Mouse (Mus musculus) adrenal gland, postnatal 14 days (tissue): ENCODE measurements around the gene Zfp738. TPM values are rescaled to one million over a fixed set of nuclear protein-coding genes. Genes with fewer than 3 reads are reported as not detected.
"Not testable (repeated sequence)": the region's sequence is repeated elsewhere in the genome, so short reads cannot be mapped to it uniquely, and the experiment has no call there.

Experiments used
- DNase-seq: peaks from one replicate; pipeline ENCODE4 v3.0.0; 2021; ENCODE audit warnings: mixed read lengths
- long read RNA-seq, 2 experiments: library from polyadenylated mRNA; stranded (forward); transcript quantifications; one replicate each; pipeline ENCODE4 v2.0.0; 2021
- total RNA-seq: library from RNA; stranded (reverse); gene quantifications from 2 replicates; pipeline ENCODE4 v1.2.3, GENCODE M21; 2021

Gene Zfp738
- 8.4 and 11.7 TPM in 2 replicates for total RNA-seq
- long read RNA-seq, experiment 1, partial matches to known transcripts: 0 of 5 reads
- long read RNA-seq, experiment 1, other reads (novel, unspliced or antisense): 1 of 5 reads
- long read RNA-seq, experiment 2, full-length matches to known transcripts: 4 of 8 reads
- long read RNA-seq, experiment 2, partial matches to known transcripts: 1 of 8 reads
- long read RNA-seq, experiment 2, other reads (novel, unspliced or antisense): 3 of 8 reads

DNA sequence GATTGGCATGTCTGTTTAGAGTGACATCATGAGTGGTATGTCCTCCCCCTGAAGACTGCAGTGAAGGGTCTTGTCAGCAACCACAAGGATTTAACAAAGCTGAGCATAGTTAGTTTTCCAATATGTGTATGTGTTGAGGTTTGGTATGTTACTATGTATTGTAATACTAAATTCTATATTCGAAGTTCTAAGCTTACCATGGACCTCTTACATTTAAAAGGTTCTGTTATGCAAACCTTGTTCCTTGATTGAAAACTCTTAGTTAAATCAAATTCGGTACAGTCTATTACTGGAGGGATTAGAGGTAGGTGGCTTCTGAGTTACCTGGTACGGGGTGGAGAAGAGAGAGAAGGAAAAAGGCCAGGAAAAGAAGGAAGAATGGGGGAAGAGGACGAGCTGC lies at the start of gene Zfp738:
TSS of gene Zfp738 (minus strand) at position 101 of the 400 bp plus-strand sequence.
- no peak for DNase-seq

DNA sequence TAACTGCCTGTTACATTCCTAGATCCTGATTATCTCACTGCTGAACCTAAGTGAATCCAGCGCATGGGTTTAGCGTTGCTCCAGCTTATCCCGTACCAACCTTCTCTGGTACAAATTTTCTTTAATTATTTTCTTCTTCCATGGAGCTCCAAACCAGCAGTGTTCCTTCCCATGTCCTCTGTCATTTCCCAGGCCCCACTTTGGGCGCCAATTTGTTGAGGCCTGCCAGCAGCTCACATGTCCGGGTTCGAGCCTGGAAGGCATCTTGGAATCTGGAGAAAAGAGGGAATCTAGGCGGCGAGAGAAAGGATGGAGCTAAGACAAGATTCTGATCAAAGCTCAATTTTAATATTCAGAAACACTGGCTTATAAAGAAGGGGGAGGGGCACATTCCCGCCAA lies 47.5 kb upstream of the Zfp738 start:
- DNase-seq: not testable (repeated sequence)

DNA sequence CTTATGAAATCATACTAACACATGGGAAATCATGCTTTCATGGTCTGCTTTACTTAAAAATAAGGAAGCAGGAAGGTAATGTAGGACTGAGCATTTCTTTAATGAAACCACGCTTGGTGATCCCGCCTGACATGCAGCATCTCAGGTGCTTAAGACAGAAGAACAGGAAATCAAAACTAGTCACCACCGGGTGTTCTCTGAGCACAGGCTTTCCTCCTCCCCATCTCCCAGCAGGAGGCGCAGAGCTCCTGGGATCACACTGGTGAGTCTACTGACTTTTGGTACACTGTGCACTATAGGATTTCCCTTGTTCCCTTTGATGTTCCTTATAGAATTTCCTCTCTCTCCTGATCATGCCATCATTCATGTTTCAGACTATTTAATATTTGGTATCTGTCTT lies 42.6 kb upstream of the Zfp738 start:
- peak; percentile 53 for DNase-seq

DNA sequence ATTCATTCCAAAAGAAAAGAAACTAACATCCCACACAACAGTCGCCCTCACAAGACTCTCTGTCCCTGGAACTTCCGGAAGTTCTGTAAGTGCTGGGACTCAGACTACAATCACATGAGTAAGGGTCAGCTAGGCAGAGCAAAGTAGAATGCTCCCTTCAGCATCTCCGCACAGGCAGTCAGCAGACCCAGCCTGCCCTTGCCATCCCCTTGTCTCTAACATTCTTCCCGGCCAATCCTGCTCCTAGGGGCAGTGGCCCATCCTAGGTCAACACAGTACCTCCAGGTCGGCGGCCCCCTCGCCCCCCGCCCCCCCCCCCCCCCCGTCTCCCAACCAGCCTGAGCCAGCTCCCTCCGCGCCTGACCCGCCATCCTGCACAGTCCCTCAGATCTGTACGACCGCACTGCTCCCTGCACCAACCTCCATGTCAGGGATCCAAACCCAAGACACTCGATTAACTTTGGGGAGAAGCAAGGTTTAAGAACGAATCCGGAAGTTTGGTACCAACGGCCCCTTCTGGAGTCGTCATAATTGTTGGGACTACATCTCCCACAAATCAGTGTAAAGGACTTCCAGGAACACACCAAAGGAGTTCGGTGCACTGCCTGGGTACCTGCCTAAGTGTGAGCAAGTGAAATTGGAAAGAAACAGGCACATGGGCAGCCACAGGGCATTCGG lies 41.9 kb upstream of the Zfp738 start, which contains the start of gene Zfp65:
TSS of gene Zfp65 (minus strand) at position 533 of the 678 bp plus-strand sequence.
- peak; percentile 52 for DNase-seq

DNA sequence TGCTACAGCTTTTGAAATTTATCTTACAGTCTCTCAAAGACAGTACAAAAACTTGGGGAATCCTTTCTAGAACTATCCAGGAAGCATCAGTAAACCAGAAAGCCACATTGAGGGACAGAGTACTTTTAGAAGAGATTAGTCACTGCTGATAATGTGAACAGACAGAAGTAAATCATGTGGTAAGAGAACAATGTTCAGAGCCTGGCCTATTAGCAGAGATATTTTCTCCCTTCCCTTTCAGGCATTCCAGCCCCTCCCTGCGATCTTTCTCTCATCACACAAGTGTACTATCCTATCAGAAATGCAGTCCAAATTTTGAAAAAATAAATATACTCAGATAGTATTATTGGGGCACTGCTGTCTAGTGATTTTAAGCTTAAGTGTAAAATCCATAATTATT lies 41.2 kb upstream of the Zfp738 start:
- DNase-seq: peak; percentile 5

DNA sequence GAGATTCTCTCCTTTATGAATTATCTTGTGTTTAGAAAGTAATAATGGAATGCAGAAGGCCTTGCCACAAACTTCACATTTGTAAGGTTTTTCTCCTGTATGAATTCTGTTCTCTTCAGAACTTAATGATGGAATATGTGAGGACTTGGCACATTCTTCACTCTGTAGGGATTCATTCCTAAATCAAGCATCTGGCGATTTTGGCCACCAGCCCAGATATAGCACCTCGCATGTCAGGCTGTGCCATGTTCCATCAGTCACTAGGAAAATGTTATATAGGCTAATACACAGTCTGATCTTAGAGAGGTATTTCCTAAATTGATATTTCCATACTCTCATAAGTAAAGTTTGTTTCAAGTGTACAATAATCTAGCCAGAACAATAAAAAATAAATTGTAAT lies 38.5 kb upstream of the Zfp738 start:
- DNase-seq: not testable (repeated sequence)

DNA sequence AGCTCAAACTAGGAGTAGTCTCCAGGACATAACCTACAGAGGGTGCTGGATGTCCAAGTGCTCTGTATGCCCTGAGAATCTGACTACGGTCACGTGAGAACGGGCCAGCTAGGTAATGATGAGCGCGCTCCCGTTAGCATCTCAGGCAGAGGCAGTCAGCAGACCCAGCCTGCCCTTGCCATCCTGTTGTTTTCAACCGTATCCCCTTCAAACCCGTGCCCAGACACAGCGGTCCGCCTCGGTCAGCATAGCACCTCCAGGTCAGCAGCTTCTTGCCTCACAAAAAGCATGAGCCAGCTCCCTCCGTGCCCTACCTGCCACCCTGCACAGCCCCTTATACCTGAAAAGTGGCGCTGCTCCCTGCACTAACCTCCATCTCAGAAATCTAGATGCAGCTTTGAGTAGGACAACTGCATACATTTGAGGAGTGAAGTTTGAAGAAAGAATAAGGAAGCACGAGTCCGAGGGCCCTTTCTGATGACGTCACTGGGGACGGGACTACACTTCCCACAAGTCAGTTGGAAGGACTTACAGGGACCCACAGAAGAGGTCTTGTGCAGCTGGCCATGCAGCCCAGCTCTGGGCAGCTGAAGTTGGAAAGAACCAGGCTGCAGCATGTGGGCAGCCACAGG lies 37.1 kb upstream of the Zfp738 start:
- peak; percentile 91 for DNase-seq

DNA sequence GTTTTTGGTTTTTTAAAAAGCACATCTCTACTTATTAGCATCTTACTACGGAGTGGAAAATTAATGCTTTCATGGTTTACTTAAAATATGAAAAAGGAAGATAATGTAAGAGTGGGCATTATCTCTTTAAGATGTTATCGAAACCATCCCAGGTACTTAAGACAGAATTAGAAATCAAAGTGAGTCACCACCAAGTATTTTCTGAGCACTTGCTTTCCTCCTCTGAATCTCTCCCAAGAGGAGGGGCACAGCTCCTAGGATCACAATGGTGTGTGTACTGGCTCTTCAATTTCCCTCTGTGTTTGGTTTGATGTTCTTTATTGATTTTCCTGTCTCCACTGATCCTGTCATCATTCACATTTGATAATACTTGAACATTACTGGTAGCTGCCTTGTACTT lies 3.0 kb downstream of the Zfp738 start:
- not testable (repeated sequence) for DNase-seq

DNA sequence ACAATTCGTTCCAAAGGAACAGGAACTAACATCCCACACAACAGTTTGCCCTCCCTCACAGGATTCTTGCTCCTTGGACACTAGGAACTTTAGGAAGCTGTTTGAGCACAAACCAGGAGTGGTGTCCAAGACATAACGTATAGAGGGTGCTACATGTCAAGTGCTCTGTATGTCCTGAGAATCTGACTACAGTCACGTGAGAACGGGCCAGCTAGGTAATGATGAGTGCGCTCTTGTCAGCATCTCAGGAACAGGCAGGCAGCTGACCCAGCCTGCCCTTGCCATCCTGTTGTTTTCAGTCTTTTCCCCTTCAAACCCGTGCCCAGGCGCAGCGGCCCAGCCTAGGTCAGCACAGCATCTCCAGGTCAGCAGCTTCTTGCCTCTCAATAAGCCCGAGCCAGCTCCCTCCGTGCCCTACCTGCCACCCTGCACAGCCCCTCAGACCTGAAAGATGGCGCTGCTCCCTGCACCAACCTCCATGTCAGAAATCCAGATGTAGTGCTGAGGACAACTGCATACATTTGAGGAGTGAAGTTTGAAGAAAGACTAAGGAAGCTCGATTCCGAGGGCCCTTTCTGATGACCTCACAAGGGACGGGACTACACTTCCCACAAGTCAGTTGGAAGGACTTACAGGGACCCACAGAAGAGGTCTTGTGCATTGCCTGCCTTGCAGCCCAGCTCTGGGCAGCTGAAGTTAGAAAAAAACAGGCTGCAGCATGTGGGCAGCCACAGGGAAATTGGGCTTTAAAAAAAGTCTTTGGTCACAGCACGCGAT lies 3.7 kb downstream of the Zfp738 start:
- peak; percentile 89 for DNase-seq

DNA sequence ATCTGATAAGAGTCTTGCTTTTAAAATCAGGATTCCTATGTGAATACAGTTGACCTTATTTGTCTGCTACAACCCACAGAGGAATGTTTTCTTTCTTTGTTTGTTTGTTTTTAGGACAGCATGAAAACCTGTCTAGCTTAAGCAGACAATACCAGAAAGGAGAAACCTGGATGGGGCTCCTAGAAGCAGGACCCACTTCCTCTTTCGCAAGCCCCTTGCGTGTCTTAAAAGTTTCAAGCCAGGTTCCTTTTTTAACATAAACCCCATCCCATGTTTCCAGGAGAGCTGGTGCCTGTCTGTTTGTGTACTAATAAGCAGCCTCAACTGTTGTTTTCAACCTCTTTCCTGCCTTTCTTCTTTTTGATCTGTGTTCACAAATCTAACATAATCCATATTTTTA lies 12.0 kb downstream of the Zfp738 start:
- DNase-seq: no peak

DNA sequence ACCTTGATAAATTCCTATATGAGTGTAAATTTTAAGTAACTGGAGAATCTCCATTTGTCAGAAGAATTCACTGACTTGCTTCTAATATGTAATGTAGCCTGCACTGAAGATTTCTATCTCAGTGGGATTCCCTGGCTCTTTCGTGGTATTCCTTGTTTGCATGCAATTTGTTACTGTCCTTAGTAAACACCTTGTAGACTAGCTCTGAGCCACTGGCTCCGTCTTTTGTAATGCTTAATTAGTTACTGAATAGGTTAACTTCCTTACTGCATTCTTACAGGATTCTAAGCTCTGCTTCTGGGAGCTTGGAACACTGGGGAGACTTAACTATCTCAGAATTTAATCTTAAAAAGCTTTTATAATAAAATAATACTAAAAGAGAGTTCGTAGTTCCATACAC lies 34.4 kb downstream of the Zfp738 start:
- DNase-seq: no peak

DNA sequence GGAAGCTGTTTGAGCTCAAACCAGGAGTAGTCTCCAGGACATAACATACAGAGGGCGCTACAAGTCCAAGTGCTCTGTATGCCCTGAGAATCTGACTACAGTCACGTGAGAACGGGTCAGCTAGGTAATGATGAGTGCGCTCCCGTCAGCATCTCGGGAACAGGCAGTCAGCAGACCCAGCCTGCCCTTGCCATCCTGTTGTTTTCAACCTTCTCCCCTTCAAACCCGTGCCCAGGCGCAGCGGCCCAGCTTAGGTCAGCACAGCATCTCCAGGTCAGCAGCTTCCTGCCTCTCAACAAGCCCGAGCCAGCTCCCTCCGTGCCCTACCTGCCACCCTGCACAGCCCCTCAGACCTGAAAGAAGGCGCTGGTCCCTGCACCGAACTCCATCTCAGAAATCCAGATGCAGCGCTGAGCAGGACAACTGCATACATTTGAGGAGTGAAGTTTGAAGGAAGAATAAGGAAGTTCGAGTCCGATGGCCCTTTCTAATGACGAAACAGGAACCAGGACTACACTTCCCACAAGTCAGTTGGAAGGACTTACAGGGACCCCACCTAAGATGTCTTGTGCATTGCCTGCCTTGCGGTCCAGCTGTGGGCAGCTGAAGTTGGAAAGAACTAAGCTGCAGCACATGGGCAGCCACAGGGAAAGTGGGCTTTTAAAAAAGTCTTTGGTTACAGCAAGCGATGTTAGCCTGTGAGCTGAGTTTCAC lies 49.4 kb downstream of the Zfp738 start, which contains the start of the genes Gm49345 and Zfp729a:
TSS of gene Gm49345 (minus strand) at position 476 of the 714 bp plus-strand sequence.
TSS of gene Zfp729a (minus strand) at position 498 of the 714 bp plus-strand sequence.
- DNase-seq: peak; percentile 91

DNA sequence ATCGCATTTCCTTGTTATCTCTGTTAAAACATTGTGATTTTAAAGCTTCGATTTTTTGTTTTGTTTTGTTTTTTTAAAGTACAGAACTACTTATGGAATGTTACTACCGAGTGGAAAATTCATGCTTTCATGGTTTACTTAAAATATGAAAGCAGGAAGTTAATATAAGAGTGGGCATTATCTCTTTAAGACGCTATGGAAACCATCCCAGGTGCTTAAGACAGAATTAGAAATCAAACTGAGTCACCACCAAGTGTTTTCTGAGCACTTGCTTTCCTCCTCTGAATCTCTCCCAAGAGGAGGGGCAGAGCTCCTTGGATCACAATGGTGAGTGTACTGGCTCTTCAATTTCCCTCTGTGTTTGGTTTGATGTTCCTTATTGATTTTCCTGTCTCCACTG lies 76.8 kb downstream of the Zfp738 start:
- DNase-seq: no peak

DNA sequence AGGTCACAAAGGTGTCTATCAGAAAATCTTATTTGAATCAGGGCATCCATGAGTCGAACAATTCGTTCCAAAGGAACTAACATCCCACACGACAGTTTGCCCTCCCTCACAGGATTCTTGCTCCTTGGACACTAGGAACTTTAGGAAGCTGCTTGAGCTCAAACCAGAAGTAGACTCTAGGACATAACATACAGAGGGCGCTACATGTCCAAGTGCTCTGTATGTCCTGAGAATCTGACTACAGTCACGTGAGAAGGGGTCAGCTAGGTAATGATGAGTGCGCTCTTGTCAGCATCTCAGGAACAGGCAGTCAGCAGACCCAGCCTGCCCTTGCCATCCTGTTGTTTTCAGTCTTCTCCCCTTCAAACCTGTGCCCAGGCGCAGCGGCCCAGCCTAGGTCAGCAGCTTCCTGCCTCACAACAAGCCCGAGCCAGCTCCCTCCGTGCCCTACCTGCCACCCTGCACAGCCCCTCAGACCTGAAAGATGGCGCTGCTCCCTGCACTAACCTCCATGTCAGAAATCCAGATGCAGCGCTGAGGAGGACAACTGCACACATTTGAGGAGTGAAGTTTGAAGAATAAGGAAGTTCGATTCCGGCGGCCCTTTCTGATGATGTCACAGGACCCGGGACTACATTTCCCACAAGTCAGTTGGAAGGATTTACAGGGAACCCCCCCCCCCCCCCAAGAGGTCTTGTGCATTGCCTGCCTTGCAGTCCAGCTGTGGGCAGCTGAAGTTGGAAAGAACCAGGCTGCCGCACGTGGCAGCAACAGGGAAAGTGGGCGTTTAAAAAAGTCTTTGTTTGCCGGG lies 77.6 kb downstream of the Zfp738 start, which contains the start of gene Zfp729b:
TSS of gene Zfp729b (minus strand) at position 642 of the 811 bp plus-strand sequence.
- DNase-seq: peak; percentile 93

Other genes starting within 250 kb of the Zfp738 start
- 13.5 and 14.5 TPM in 2 replicates for gene Zfp874a, start 235.4 kb downstream of the Zfp738 start, total RNA-seq
- gene Zfp874b, start 202.8 kb downstream of the Zfp738 start, total RNA-seq: 14.7 and 18.2 TPM in 2 replicates
- gene Zfp58, start 186.5 kb downstream of the Zfp738 start, total RNA-seq: 5.6 and 6.7 TPM in 2 replicates
- gene Gm26965, start 160.9 kb downstream of the Zfp738 start, total RNA-seq: 0.33 TPM in 1 of 2 replicates, not detected in the other
- 15.6 and 23.4 TPM in 2 replicates for gene Zfp87, start 160.9 kb downstream of the Zfp738 start, total RNA-seq
- 7.6 and 7.8 TPM in 2 replicates for gene Zfp748, start 133.2 kb downstream of the Zfp738 start, total RNA-seq
- gene Zfp729b, start 77.4 kb downstream of the Zfp738 start, total RNA-seq: 6.3 and 6.6 TPM in 2 replicates
- gene Gm49345, start 49.3 kb downstream of the Zfp738 start, total RNA-seq: 1.3 and 2.3 TPM in 2 replicates
- 6.0 and 6.9 TPM in 2 replicates for gene Zfp729a, start 49.3 kb downstream of the Zfp738 start, total RNA-seq
- gene Zfp65, start 42.1 kb upstream of the Zfp738 start, total RNA-seq: 8.1 and 14.6 TPM in 2 replicates
- 4.0 and 4.8 TPM in 2 replicates for gene Zfp85, start 68.2 kb upstream of the Zfp738 start, total RNA-seq
- 2.3 and 2.9 TPM in 2 replicates for gene Zfp493, start 92.6 kb upstream of the Zfp738 start, total RNA-seq
- 3.4 and 4.7 TPM in 2 replicates for gene Zfp273, start 126.7 kb upstream of the Zfp738 start, total RNA-seq
- 1.5 and 2.7 TPM in 2 replicates for gene Gm10037, start 144.0 kb upstream of the Zfp738 start, total RNA-seq
- gene BC048507, start 176.3 kb upstream of the Zfp738 start, total RNA-seq: not detected in 2 replicates